Mouse (Mus musculus): ENCODE data around the gene Mical2.

DNA sequence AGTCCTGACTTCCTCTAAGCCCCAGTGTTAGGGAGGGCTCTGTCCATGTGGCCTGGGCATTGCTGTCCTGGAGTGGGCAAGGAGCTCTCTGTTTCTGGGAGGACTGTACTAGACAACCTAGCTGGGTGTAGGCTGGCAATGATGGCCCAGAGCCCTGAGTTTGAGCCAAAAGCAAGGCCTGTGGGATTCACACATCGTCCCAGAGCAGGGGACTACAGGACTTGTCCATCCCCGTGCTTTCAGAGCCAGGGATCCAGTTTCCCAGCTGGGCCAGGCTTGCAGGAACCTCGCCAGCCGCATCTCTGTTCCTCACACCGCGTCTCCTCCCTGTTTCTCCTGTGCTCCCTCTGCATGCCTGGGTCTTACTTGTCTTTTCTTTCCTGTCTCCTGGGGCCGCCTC lies 107.7 kb downstream of the Mical2 start:
- TF ChIP-seq CTCF (IDR thresholded peaks at IDR 0.05; ENCODE audit: borderline replicate concordance, insufficient read depth, low read depth, low read length) (no peak), POLR2A (IDR thresholded peaks at IDR 0.05; ENCODE audit: borderline replicate concordance, insufficient read depth, low read length) (no peak)
